Mouse (Mus musculus) embryonic fibroblast, embryonic 13.5 days (primary cell): ENCODE measurements around the gene 1700022I11Rik.

Experiments used
- CTCF ChIP-seq: IDR thresholded peaks from 2 replicates; pipeline ENCODE4 v1.5.1; 2011; ENCODE audit warnings: mild to moderate bottlenecking, control low read depth, low read length, moderate library complexity, borderline replicate concordance; ENCODE audit not compliant: insufficient read depth
- POLR2A ChIP-seq: IDR thresholded peaks from 2 replicates; pipeline ENCODE4 v1.6.1; 2011; ENCODE audit warnings: low read depth, mild to moderate bottlenecking, control low read depth, low read length, moderate library complexity

GRCm38 (mm10) chr4:42998022-42998421 lies 28.6 kb downstream of the 1700022I11Rik start:
- TF ChIP-seq POLR2A = no peak
- TF ChIP-seq CTCF = no peak
